Mouse (Mus musculus) embryo, embryonic 11.5 days (tissue): ENCODE data around the gene Rbm6.

Source experiments
- DNase-seq: peaks from one replicate; pipeline ENCODE4 v3.0.0-alpha.2; 2012; ENCODE audit warnings: low read depth, low spot score

Rbm6 gene

GRCm38 (mm10) chr9:107750378-107750777 is 122.7 kb downstream of the Rbm6 start:
- no peak for DNase-seq

GRCm38 (mm10) chr9:107748063-107748462 is 125.0 kb downstream of the Rbm6 start:
- no peak for DNase-seq

DNA sequence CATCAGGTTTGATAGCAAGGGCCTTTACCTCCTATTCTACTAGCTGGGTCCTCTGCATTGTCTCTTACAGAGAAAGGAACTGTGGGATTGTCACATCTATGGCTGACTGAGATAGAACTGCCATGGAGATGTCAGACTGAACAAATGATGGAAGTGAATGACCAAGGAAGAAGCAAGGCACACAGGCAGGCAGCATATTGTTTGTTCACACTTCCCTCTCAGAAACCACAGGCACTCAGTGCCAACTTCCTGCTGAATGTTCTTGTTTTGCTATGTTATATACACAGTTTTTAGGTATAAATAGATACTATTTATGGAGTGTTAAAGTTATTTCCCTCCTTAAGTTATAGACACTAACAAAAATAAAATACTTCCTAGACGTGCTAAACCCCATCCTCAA is 125.7 kb downstream of the Rbm6 start:
- no peak for DNase-seq

GRCm38 (mm10) chr9:107746679-107747078 is 126.4 kb downstream of the Rbm6 start:
- DNase-seq, result no peak

DNA sequence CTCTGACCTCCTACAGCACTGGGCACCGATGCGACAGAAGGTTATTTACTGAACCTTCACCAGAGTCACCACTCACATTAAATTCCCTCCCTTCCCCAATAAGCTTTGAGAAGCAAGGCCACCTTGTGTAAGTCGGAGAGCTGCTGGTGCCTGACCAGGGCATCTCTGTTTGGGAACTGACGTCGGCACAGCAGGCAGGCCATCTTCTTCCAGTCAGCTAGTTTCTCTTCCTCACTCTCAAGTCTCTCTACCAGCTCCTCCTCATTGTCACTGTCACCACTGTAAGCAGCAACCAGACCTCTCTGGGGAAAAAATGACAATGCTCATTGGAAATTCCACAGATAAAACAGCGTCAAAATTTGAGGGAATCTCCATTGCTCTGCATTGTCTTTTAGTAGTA is 129.0 kb downstream of the Rbm6 start:
- DNase-seq, result no peak

- no peak for DNase-seq
Observed at GRCm38 (mm10) chr9:107738841-107739202, 134.2 kb downstream of the Rbm6 start.

DNA sequence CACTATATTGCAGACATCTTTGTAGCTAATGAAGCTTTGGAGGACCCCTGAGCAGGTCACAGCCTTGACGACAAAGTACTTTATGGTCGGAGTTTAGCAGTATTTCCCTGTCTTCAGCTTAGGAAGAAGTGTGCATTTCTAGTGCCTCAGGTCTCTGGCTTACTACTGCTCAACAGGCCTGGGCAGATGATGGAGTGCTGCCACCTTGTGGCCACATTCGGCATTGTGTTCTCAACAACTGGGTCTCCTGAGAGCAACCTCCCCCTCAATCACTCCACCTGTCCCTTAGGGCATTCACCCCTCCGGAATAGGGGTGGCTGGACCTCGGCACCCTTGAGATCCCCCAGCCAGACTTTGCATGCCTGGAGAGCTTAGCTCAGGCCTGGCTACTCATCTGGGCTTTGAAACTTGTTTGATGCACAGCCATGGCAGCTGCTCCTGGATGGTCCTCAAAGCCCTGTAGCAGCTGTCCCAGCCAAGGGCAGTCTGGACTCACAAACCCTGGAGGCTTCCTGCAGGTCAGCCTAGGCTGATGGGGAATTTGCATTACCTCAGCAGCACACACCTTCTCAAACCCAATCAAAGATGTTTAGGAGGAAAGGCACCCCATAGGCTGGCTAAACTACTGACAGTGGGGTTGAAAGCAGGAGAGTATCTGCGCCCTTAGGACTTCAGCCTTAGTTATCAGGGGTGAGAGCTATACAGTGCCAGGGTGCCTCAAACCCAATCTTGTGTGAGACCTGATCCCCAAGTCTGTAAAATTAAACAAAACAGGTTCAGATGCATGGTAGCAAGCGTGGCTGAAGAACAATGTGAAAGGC is 134.8 kb downstream of the Rbm6 start:
- DNase-seq, result peak; percentile 81

GRCm38 (mm10) chr9:107736185-107736485 is 136.9 kb downstream of the Rbm6 start:
- DNase-seq, result no peak

- DNase-seq, result no peak
Observed at GRCm38 (mm10) chr9:107735356-107736184, 137.5 kb downstream of the Rbm6 start.

- DNase-seq, result no peak
Observed at GRCm38 (mm10) chr9:107734567-107734971, 138.5 kb downstream of the Rbm6 start.

GRCm38 (mm10) chr9:107729709-107730108 is 143.3 kb downstream of the Rbm6 start:
- DNase-seq, result no peak

- DNase-seq, result no peak
Observed at GRCm38 (mm10) chr9:107728919-107729670, 143.9 kb downstream of the Rbm6 start.

- no peak for DNase-seq
Observed at GRCm38 (mm10) chr9:107727041-107727440, 146.0 kb downstream of the Rbm6 start.

GRCm38 (mm10) chr9:107724796-107725195 is 148.2 kb downstream of the Rbm6 start:
- no peak for DNase-seq

DNA sequence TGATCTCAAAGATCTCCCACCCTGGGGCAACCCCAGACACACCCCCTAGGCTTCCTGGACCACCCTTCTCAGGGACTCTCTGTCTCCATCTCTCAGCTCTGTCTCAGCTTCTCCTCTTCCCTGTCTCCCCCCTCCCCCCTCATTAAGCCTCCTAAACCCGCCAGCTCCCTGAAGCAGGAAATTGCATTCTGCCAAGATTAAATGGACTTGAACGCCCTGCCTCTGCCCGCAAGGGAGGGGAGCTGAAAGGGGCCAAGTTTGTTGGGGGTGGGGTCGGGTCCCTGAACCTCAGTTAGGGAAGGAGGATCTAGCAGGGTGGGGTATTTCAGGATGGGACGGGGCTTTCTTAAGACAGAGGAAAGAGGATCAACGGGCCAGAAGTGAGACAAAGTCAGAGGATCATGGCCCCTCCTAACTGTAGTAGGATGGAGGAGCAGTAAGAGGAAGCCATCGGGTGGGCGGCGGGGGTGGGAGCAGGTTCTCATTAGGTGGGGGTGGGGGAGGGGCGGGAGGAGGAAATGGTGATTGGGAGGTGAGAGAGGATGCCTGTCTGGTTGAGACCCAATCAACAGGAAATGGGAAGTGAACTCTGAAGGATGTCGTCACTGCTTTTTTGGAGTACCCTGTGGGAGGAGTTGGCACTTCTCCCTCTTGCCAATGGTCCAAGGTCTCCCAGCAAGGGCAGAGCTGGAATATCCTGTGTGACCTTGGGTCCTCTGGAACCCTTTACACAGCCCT is 149.1 kb downstream of the Rbm6 start:
- DNase-seq, result no peak
